Mouse (Mus musculus): ENCODE measurements at regions not wholly inside any gene's neighbourhood (a gene's known extent, or its start where the extent isn't known, plus 50 kb on each side); places are given as distances from the start of the nearest gene placed in this dataset.

DNA sequence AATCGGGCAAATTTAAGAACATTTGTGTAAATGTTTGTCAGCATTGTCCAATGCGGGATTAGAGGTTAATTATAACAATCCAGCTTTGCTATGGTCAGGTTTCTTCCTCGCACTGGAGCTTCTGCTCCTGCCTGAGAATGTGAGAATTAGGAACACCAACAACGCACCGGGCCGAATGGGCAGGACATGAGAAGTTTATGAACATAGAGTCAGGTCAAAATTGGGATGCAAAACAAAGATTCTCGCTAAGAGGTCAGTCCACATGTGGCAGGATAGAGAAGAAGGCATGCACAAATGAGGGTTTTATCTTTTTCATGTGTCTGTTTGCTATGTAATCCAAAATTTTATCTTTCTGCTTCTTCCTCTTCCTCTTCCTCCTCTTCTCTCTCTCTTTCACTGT is 585.7 kb downstream of the Tmem182 start:
- no peak for DNase-seq (ENCODE audit: extremely low spot score in 1 of 2, low spot score in 1 of 2)

DNA sequence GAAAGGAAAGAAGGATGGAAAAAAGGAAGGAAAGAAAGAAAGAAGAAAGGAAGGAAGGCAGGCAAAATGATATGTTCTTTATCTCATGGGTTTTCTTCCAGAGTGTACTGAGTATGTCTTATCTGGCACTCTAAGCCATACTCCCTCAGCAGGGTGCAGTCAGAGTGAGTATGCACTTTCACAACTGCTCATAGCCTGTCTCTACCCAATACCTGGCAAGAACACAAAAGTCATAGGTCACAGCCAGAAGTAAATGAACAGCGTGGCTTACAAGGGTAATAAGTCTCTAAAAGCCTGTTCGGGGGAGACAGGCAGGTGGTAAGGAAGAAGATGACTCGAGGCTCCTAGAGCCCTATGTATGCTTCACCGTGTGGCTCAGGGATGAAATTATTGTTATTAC is 587.9 kb downstream of the Tmem182 start:
- no peak for DNase-seq (ENCODE audit: extremely low spot score in 1 of 2, low spot score in 1 of 2)

DNA sequence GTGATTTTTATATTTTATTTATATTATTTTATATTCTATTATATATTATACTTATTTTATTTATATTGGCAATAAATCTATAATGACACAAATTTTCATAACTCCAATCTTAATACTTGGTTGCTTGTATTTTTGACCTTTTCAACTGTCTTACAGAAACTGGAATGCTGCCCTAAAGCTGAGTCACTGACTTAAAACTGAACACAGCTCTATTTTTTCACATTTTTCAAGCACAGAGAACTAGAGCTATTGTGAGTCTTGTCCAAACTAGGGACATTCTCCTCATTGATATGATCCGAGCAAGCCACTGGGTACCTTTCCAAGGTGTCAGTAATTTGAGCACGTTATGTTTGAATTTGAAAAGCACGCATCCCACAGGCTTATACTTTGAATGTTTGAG is 589.7 kb downstream of the Tmem182 start:
- no peak for DNase-seq (ENCODE audit: extremely low spot score in 1 of 2, low spot score in 1 of 2)

DNA sequence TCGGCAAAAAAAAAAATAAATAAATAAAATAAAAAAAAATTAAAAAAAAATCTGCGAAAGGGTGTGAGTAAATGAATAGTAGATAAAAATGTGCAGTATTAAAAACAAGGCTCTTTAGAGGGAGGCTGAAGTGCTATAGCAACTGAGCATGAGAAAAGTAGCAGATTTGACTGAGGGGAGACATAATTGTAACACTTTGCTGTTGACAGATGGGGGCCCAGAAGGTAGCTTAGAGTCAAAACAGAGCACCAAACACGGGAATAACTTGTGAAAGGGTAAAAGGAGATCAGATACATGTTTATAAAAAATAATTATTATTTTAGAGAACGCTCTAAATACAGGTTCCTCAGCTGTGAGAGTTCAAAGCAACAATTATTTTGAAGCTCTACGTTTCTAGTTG is 605.1 kb downstream of the Tmem182 start:
- DNase-seq (ENCODE audit: extremely low spot score in 1 of 2, low spot score in 1 of 2) = no peak

DNA sequence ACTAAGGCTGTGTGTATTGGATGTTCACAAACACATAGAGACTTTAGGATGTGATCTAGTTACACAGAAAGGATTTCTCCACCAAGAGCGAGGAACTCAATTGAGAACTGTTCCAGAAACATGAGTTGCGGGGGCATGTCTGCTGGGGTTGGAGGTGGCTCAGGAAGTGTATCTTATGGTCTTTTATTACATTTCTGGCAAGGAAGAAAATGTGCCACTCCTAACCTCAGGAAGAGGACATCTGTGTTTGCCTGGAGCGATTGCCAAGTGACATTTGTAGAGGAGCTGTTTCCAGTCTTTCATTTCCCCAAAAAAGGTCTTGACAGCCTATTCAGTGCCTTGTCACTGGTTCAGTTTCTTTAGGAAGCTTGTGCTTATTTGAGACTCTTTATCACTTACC is 606.2 kb downstream of the Tmem182 start:
- DNase-seq (ENCODE audit: extremely low spot score in 1 of 2, low spot score in 1 of 2) = peak in 1 of 2 experiments; percentile 15

DNA sequence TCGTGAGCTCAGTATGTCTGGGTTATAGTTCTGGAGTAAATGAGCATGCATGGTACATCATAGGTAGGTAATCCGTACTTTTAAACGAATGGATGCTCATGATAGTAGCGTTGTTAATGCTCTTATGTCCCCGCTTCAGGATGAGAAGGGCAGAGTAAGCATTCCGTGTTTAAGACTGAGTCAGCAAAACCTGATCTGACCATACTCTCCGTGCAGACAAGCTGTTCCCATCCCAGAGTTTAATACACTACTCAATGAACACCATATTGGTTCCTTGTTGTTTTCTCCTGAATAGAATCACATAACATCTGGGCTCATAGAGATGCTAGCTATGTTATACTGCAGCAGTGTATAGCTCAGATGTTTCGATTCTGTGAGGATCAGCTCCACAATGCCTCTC is 606.7 kb downstream of the Tmem182 start:
- no peak for DNase-seq (ENCODE audit: extremely low spot score in 1 of 2, low spot score in 1 of 2)

DNA sequence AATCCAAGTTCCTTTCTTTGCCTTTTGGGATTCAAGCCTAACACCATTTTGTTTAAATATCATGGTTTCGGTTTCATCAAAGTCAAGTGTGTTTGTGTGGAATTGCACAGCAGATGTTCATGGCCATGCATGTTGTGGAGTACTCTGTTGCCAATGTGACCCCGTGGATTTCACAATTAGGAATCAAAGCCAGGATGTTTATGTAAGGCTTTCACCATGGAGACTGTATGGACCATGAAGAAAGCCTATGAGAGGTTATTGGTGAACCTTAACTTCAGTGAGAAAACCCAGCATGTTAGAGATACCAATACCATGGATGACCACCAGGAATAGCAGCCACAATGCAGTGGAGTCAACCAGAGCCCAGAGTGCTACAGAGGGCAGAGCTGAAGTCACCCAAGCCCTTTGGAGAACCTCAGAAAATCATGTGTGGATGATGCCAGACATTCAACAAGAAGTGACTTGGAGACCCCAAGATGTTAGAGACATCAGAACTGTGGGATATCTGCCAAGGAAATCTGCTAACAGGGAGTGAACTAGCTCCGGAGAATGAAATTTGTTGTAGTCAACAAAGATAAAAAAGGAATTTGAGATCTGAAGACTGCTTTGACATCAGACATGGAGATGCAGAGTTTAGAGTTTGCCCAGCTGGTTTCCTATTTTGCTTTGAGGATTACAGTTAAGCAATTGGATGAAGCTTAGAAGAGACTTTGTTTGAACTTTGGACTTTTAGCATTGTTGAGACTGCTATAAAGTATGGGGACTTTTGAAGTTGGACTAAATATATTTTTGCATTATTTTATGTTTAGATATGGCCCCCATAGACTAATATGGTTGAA is 615.3 kb downstream of the Tmem182 start:
- DNase-seq (ENCODE audit: extremely low spot score in 1 of 2, low spot score in 1 of 2) = no peak

DNA sequence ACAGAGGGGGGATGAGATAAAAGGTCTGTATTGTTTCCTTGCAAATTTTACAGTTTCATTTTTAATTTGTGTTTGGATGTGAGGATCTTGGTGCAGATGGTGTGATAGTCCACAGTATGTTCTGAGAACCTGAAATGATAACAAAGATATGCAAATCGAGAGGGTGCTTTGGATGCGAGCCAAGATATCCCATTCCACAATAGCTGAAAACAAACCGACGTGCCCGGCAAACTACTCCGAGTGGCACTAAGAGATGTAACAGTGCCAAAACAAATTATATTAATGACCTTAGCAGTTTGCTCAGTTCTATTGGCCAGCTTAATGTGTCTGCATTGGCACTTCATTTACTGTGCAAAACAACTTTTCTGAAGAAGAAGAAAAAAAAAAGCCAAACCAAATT is 622.5 kb downstream of the Tmem182 start:
- DNase-seq (ENCODE audit: extremely low spot score in 1 of 2, low spot score in 1 of 2) = peak in 1 of 2 experiments; percentile 14

DNA sequence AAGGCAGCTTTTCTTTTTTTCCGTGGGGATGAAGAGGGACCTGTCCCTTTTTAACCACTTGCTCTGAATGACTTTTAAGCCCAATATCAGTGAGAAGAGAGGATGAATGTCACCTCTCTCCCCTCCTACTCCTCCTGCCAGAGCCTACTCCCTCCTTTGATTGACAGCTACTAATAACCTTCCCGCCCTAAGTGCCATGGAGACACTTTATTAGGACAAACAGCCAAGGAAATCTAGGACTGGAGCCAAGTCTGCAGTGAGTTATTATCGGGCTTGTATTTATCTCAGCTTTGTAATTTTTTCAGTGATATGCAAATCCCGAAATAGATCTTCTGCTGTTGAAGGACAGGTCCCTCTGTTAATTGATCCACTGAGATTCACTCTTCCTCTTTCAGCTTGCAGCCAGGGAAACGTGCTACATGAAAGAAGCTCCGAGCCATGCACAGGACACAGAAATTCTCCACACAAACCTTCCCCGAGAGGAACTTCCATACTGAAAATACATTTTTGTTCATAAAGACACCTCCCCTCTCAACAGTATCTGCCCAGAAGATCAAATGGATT is 625.8 kb downstream of the Tmem182 start:
- DNase-seq (ENCODE audit: extremely low spot score in 1 of 2, low spot score in 1 of 2) = peak in 1 of 2 experiments; percentile 7

DNA sequence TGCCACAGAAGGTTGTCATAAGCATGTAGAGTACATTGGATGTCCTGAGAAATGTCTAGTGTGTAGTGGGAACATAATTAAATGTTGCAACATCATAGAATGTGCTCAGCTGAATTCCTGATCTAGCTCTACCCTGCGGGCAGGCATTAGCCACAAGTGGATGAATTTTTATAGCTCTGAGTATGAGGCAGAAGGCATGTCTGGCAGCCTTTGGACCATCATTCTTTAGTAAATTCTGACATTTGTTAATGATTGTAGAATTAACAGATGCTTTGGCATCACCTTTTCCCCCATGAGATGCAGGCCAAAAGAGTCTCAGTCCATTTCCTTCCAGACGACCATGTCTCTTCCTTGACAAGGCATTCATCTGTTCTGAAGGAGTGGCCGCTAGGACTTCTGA is 630.0 kb downstream of the Tmem182 start:
- DNase-seq (ENCODE audit: extremely low spot score in 1 of 2, low spot score in 1 of 2) = no peak

DNA sequence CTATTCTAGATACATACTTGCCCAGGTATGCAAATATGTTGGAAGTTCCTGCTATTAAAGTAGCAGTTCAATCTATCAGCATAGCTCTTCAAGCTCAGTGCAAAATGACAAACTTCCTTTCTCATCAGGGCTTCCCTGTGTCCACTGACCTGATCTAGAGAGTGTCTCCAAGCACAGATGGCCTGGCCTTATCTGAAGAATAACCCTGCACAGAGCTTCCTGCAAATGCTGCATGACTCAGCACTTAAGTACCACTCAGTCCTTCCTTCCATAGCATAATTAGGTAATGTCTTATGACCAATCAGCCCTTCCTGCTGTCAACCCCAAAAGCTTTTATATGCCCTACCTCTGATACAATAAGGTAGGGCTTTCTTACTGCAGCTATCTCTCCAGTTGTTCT is 644.6 kb downstream of the Tmem182 start:
- DNase-seq (ENCODE audit: extremely low spot score in 1 of 2, low spot score in 1 of 2) = no peak

Measured in frontal cortex, adult 2 months (tissue).